Mouse (Mus musculus) forebrain, embryonic 16.5 days (tissue): ENCODE results near the gene E130116L18Rik. TPM values are rescaled to one million over a fixed set of nuclear protein-coding genes. Genes with fewer than 3 reads are reported as not detected.
A peak's percentile ranks its signal among the peaks of the same experiment; 100 is the strongest.
"Not testable (repeated sequence)": the region's sequence is repeated elsewhere in the genome, so short reads cannot be mapped to it uniquely, and the experiment has no call there.

Source experiments
- ATAC-seq: fragments of 200-750 bp; cut with Nextera tagmentation; 2 replicates; pipeline ENCODE4 v1.8.0; 2017; ENCODE audit warnings: mild to moderate bottlenecking, moderate library complexity
- H3K27ac ChIP-seq: fragments of 300-500 bp; sonication (generic); 2 replicates; pipeline ENCODE4 v1.5.1; 2014; ENCODE audit warnings: low read length, control low read depth
- H3K27me3 ChIP-seq: fragments of 300-500 bp; sonication (generic); replicated peaks from 2 replicates; pipeline ENCODE4 v1.6.1; 2014; ENCODE audit warnings: low read length; ENCODE audit not compliant: control insufficient read depth, insufficient read depth
- H3K36me3 ChIP-seq: fragments of 300-500 bp; sonication (generic); 2 replicates; pipeline ENCODE4 v1.6.1; 2014; ENCODE audit not compliant: control insufficient read depth, insufficient read depth
- H3K4me1 ChIP-seq: fragments of 300-500 bp; sonication (generic); replicated peaks from 2 replicates; pipeline ENCODE4 v1.6.1; 2014; ENCODE audit warnings: low read length; ENCODE audit not compliant: control insufficient read depth, insufficient read depth
- H3K4me2 ChIP-seq: fragments of 300-500 bp; sonication (generic); 2 replicates; pipeline ENCODE4 v1.6.1; 2014; ENCODE audit warnings: mild to moderate bottlenecking, low read length, control low read depth
- H3K4me3 ChIP-seq: fragments of 300-500 bp; sonication (generic); replicated peaks from 2 replicates; pipeline ENCODE4 v1.5.1; 2014; ENCODE audit warnings: mild to moderate bottlenecking, low read length, control low read depth
- H3K9ac ChIP-seq: fragments of 300-500 bp; sonication (generic); replicated peaks from 2 replicates; pipeline ENCODE4 v1.6.1; 2014; ENCODE audit warnings: low read depth, low read length, control low read depth
- H3K9me3 ChIP-seq: fragments of 300-500 bp; sonication (generic); 2 replicates; pipeline ENCODE4 v1.6.1; 2016; ENCODE audit warnings: low read length; ENCODE audit not compliant: control insufficient read depth
- WGBS: fragments of 180-500 bp; shearing (Covaris S2); extraction: QIAGEN DNeasy Blood & Tissue Kit; methylation state at CpG from one replicate; pipeline ENCODE4 v1.1.7; 2014; 5-methylcytosine and 5-hydroxymethylcytosine counted together
- polyA plus RNA-seq: library from polyadenylated mRNA; unstranded; fragments of >200 nt; fragmentation: Nextera tagmentation; extraction: Ambion mirVana; gene quantifications from 2 replicates; pipeline ENCODE4 v1.2.1, GENCODE M21; 2015

Gene E130116L18Rik
- polyA plus RNA-seq, 1 experiment from 2014 or later, result not detected

- Histone ChIP-seq H3K4me1 (no peaks in the 10 kb centered on the region), H3K36me3 (peaks cover 9% of the 10 kb centered on the region), H3K9ac (no peak overlapping the region), H3K4me3 (no peak overlapping the region), H3K4me2 (no peak overlapping the region), H3K9me3 (no peaks in the 10 kb centered on the region), H3K27me3 (no peaks in the 10 kb centered on the region), H3K27ac (no peak overlapping the region)
- WGBS, result 74% methylated on average over 1 of the region's 1 CpGs
- no peak for ATAC-seq
Observed at GRCm38 (mm10) chr5:25246473-25246865, 23.5 kb upstream of the E130116L18Rik start.

GRCm38 (mm10) chr5:25245806-25246472 is 23.0 kb upstream of the E130116L18Rik start:
- Histone ChIP-seq H3K4me3 (no peak overlapping the region), H3K36me3 (peaks cover 9% of the 10 kb centered on the region), H3K9ac (no peak overlapping the region), H3K27ac (no peak overlapping the region), H3K4me1 (no peaks in the 10 kb centered on the region), H3K9me3 (no peaks in the 10 kb centered on the region), H3K27me3 (no peaks in the 10 kb centered on the region), H3K4me2 (no peak overlapping the region)
- WGBS, result 93% methylated on average over 10 of the region's 10 CpGs
- no peak for ATAC-seq

- H3K4me2 ChIP-seq, result no peak overlapping the region
- H3K9me3 ChIP-seq, result no peaks in the 10 kb centered on the region
- no peak for ATAC-seq
- H3K36me3 ChIP-seq, result no peaks in the 10 kb centered on the region; the same call in 1 of the 2 replicates
- no peak overlapping the region for H3K27ac ChIP-seq
- no peaks in the 10 kb centered on the region for H3K27me3 ChIP-seq
- no peak overlapping the region for H3K9ac ChIP-seq
- no peaks in the 10 kb centered on the region for H3K4me1 ChIP-seq
- no peak overlapping the region for H3K4me3 ChIP-seq
- WGBS, result 89% methylated on average over 6 of the region's 6 CpGs
Observed at GRCm38 (mm10) chr5:25243101-25243500, 20.1 kb upstream of the E130116L18Rik start.

DNA sequence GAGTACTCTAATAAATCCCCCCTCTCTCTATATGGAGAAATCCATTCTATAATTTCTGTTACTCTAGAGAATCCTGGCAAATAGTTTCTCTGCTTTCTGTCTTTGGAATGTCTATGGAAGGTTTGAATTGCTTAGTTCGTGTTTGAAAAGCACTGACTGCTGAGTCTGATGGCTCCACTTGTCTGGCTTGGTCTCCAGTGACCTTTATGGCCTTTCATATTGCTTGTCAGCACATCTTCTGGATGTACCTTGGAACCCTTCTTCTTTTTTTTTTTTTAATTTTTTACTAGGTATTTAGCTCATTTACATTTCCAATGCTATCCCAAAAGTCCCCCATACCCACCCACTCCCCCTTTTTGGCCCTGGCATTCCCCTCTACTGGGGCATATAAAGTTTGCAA is 1.4 kb upstream of the E130116L18Rik start:
- WGBS, result 97% methylated on average over 1 of the region's 1 CpGs
- not testable (repeated sequence) for H3K36me3 ChIP-seq

GRCm38 (mm10) chr5:25221604-25222003 is 1.3 kb downstream of the E130116L18Rik start, which contains the start of gene Galnt11:
TSS of gene Galnt11 (plus strand) at chr5:25221904.
- H3K9me3 ChIP-seq, result no peaks in the 10 kb centered on the region
- peak within 1 kb of the TSS; percentile 74 for H3K4me3 ChIP-seq
- H3K4me1 ChIP-seq, result peaks cover 9% of the 10 kb centered on the region
- no peaks in the 10 kb centered on the region for H3K36me3 ChIP-seq
- peak within 1 kb of the TSS; percentile 82 for H3K27ac ChIP-seq
- H3K27me3 ChIP-seq, result no peaks in the 10 kb centered on the region
- ATAC-seq, result no peak
- peak within 1 kb of the TSS; percentile 69 for H3K4me2 ChIP-seq
- 90% methylated on average over 3 of the region's 3 CpGs for WGBS
- H3K9ac ChIP-seq, result peak within 1 kb of the TSS; percentile 81

More for the DNA sequence above, 1.4 kb upstream of the E130116L18Rik start:
- H3K4me1 ChIP-seq, H3K4me2 ChIP-seq, H3K4me3 ChIP-seq, H3K9ac ChIP-seq, H3K27me3 ChIP-seq, ATAC-seq, H3K9me3 ChIP-seq, H3K27ac ChIP-seq: not testable (repeated sequence)

DNA sequence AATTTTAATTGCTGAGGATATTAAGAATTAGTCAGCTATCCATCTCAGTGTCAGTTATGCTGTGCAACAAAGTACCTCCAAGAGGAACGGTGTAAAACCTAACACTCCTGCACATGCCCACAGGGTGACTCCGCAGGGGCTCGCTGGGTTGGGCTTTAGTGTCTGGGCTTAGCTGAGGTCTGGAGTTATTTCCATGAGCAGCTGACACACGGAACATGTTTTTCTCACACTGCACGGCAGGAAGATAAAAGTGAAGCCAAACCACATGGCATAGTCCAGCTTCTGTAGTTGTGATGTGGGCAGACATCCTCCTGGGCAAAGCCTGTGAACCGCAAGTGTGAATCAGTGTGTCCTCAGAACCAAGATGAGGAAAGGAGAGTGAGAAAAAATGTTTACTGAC is 7.9 kb downstream of the E130116L18Rik start:
- no peaks in the 10 kb centered on the region for H3K9me3 ChIP-seq
- no peak for ATAC-seq
- H3K36me3 ChIP-seq, result no peaks in the 10 kb centered on the region
- H3K27ac ChIP-seq, result no peak overlapping the region
- H3K9ac ChIP-seq, result no peak overlapping the region
- H3K4me3 ChIP-seq, result no peak overlapping the region
- H3K4me1 ChIP-seq, result no peaks in the 10 kb centered on the region
- H3K4me2 ChIP-seq, result no peak overlapping the region
- WGBS, result 85% methylated on average over 6 of the region's 6 CpGs
- H3K27me3 ChIP-seq, result no peaks in the 10 kb centered on the region

DNA sequence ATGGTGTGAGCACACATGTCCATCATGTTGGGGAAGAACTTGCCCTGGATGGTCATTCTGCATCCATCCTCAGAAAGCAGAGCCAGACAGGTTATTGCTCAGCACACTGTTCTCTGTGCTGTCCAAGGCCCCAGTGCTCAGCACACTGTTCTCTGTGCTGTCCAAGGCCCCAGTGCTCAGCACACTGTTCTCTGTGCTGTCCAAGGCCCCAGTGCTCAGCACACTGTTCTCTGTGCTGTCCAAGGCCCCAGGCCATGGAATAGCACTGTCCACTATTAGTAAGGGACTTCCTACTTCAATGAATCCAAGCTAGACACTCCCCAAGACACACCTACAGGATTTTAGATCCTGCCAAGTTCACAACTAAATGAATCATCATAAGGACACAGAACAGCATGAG is 9.7 kb downstream of the E130116L18Rik start:
- not testable (repeated sequence) for H3K27ac ChIP-seq, H3K4me3 ChIP-seq, ATAC-seq, H3K4me2 ChIP-seq, H3K36me3 ChIP-seq, H3K27me3 ChIP-seq, H3K9me3 ChIP-seq, H3K9ac ChIP-seq, H3K4me1 ChIP-seq

GRCm38 (mm10) chr5:25211872-25212271 is 11.1 kb downstream of the E130116L18Rik start:
- 78% methylated on average over 1 of the region's 1 CpGs for WGBS
- Histone ChIP-seq H3K27ac (no peak overlapping the region), H3K4me1 (no peaks in the 10 kb centered on the region), H3K4me3 (no peak overlapping the region), H3K4me2 (no peak overlapping the region), H3K9me3 (no peaks in the 10 kb centered on the region), H3K27me3 (no peaks in the 10 kb centered on the region), H3K36me3 (no peaks in the 10 kb centered on the region), H3K9ac (no peak overlapping the region)
- ATAC-seq, result no peak

DNA sequence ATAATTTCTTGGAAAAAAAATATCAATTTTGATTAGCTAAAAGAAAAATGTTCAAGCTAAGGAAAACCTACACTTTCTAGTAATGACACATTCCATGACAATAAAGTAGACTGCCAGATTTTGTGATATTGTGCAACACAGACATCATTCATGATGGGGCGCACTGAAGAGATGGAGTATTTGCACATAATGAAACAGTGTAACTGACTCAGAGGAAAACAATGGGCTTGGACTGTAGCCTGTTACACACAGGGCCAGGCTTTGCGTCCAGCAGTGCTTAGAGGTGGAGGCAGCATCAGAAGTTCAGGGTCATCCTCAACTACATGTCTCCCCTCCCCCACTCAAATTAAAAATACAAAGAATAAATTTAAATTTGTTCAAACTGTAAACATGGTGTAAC is 32.4 kb downstream of the E130116L18Rik start:
- Histone ChIP-seq H3K9me3 (no peaks in the 10 kb centered on the region), H3K36me3 (no peaks in the 10 kb centered on the region), H3K4me2 (no peak overlapping the region), H3K27ac (no peak overlapping the region), H3K4me1 (no peaks in the 10 kb centered on the region), H3K27me3 (no peaks in the 10 kb centered on the region), H3K9ac (no peak overlapping the region), H3K4me3 (no peak overlapping the region)
- ATAC-seq, result no peak
- 76% methylated on average over 2 of the region's 2 CpGs for WGBS

DNA sequence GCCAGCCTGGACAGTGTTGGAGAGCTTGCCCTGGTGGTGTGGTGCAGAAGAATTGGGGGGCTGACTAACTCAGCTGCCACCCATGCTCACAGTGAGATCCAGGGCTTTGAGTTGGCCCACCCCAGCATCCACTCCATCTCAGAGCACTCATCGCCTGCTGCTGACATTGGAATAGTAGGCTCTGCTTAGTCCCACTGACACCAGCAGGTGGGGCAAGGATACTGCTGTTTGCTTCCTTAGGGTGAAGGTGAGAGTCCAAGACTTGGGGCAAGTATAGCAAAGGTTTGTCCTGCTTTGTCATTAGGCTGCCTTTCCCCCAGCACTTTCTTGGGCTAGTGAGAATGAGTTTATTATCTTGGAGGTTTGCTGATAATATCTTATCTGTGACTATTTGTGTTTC is 34.2 kb downstream of the E130116L18Rik start:
- Histone ChIP-seq H3K9me3 (no peaks in the 10 kb centered on the region), H3K27ac (no peak overlapping the region), H3K36me3 (no peaks in the 10 kb centered on the region), H3K27me3 (no peaks in the 10 kb centered on the region), H3K9ac (no peak overlapping the region), H3K4me1 (no peaks in the 10 kb centered on the region), H3K4me2 (no peak overlapping the region), H3K4me3 (no peak overlapping the region)
- ATAC-seq, result no peak
- 39% methylated on average over 1 of the region's 1 CpGs for WGBS
